Mouse (Mus musculus) heart, postnatal 14 days (tissue): ENCODE measurements around the gene Mccc2. TPM values are rescaled to one million over a fixed set of nuclear protein-coding genes. Genes with fewer than 3 reads are reported as not detected.
A peak's percentile ranks its signal among the peaks of the same experiment; 100 is the strongest.
"Not testable (repeated sequence)": the region's sequence is repeated elsewhere in the genome, so short reads cannot be mapped to it uniquely, and the experiment has no call there.

ENCODE experiments used
- DNase-seq, 2 experiments: peaks; one replicate each; pipeline ENCODE4 v3.0.0; 2021 to 2022
- intact Hi-C: fragments of 180-260 bp; cut with DNase I; formaldehyde crosslinking; loops from one replicate; pipeline ENCODE4 v1.15.1; 2025
- long read RNA-seq, 2 experiments: library from polyadenylated mRNA; stranded (forward); transcript quantifications; one replicate each; pipeline ENCODE4 v2.0.0; 2021
- total RNA-seq, 2 experiments: library from RNA; stranded (reverse); gene quantifications; 2 replicates each; pipeline ENCODE4 v1.2.3; 2021

Gene Mccc2
- 10 to 100 TPM; 50.1 to 55.5 TPM for total RNA-seq
- long read RNA-seq, experiment 1, transcript Mccc2-201 (17 exons, 2,123 nt): major isoform, 110 of 126 reads
- long read RNA-seq, experiment 1, partial matches to known transcripts: 6 of 126 reads
- long read RNA-seq, experiment 1, other reads (novel, unspliced or antisense): 10 of 126 reads
- long read RNA-seq, experiment 2, transcript Mccc2-201 (17 exons, 2,123 nt): major isoform, 106 of 125 reads
- long read RNA-seq, experiment 2, partial matches to known transcripts: 4 of 125 reads
- long read RNA-seq, experiment 2, other reads (novel, unspliced or antisense): 15 of 125 reads

- intact Hi-C loops: loop anchor here (10.0 kb wide), 1 partner anchor 660 kb away; no protein-coding TSS in a partner anchor
- peak; percentile 84 to 85 for DNase-seq
Observed at GRCm38 (mm10) chr13:100014906-100015895, at the start of gene Mccc2. Gene Mccc2, minus strand, starts transcription at chr13:100015639.

- DNase-seq: no peak
- intact Hi-C loops: no loop called here
Observed at GRCm38 (mm10) chr13:100063936-100064335, 48.5 kb upstream of the Mccc2 start.

- intact Hi-C loops, DNase-seq: not testable (repeated sequence)
Observed at GRCm38 (mm10) chr13:100057738-100058137, 42.3 kb upstream of the Mccc2 start.

GRCm38 (mm10) chr13:100026013-100026412, 10.6 kb upstream of the Mccc2 start:
- DNase-seq: no peak
- intact Hi-C loops: no loop called here

GRCm38 (mm10) chr13:100016891-100017290, 1.5 kb upstream of the Mccc2 start:
- no peak for DNase-seq
- intact Hi-C loops: loop anchor here (10.0 kb wide), 1 partner anchor 662 kb away; no protein-coding TSS in a partner anchor

GRCm38 (mm10) chr13:100015937-100016336, 498 bp upstream of the Mccc2 start:
- intact Hi-C loops: loop anchor here (10.0 kb wide), 1 partner anchor 661 kb away; no protein-coding TSS in a partner anchor

GRCm38 (mm10) chr13:100005911-100006496, 9.4 kb downstream of the Mccc2 start:
- no peak for DNase-seq
- intact Hi-C loops: no loop called here

More at GRCm38 (mm10) chr13:100015937-100016336, 498 bp upstream of the Mccc2 start:
- DNase-seq: peak in 1 of 2 experiments; percentile 5

GRCm38 (mm10) chr13:100001790-100002196, 13.6 kb downstream of the Mccc2 start:
- peak; percentile 87 to 92 for DNase-seq
- intact Hi-C loops: loop anchor here (5.0 kb wide), 1 partner anchor 139 kb away; no protein-coding TSS in a partner anchor

GRCm38 (mm10) chr13:99999078-99999477, 16.4 kb downstream of the Mccc2 start:
- DNase-seq: no peak
- intact Hi-C loops: no loop called here

- no peak for DNase-seq
- intact Hi-C loops: no loop called here
Observed at GRCm38 (mm10) chr13:99998099-99998498, 17.3 kb downstream of the Mccc2 start.

GRCm38 (mm10) chr13:99989592-99989991, 25.8 kb downstream of the Mccc2 start:
- DNase-seq: no peak
- intact Hi-C loops: no loop called here

- intact Hi-C loops: no loop called here
- no peak for DNase-seq
Observed at GRCm38 (mm10) chr13:99983320-99983719, 32.1 kb downstream of the Mccc2 start.

- intact Hi-C loops: no loop called here
- no peak for DNase-seq
Observed at GRCm38 (mm10) chr13:99979406-99979805, 36.0 kb downstream of the Mccc2 start.

GRCm38 (mm10) chr13:99970089-99970488, 45.4 kb downstream of the Mccc2 start:
- DNase-seq: no peak
- intact Hi-C loops: no loop called here

GRCm38 (mm10) chr13:99967013-99967678, 48.3 kb downstream of the Mccc2 start:
- no peak for DNase-seq
- intact Hi-C loops: no loop called here

GRCm38 (mm10) chr13:99963814-99964213, 51.6 kb downstream of the Mccc2 start:
- no peak for DNase-seq
- intact Hi-C loops: no loop called here

GRCm38 (mm10) chr13:99961661-99962060, 53.8 kb downstream of the Mccc2 start:
- no peak for DNase-seq
- intact Hi-C loops: no loop called here

GRCm38 (mm10) chr13:99955591-99955944, 59.9 kb downstream of the Mccc2 start:
- intact Hi-C loops: no loop called here
- peak in 1 of 2 experiments; percentile 2 for DNase-seq

GRCm38 (mm10) chr13:99954902-99955590, 60.4 kb downstream of the Mccc2 start:
- DNase-seq: no peak
- intact Hi-C loops: loop anchor here (5.0 kb wide), 1 partner anchor 93 kb away; no protein-coding TSS in a partner anchor
